Mouse (Mus musculus) embryo, embryonic 10 days (tissue): Measurements from ENCODE around the gene Olfr568.

Source experiments
- DNase-seq: peaks from one replicate; pipeline ENCODE4 v3.0.0-alpha.2; 2015; ENCODE audit warnings: low spot score

Olfr568 gene

DNA sequence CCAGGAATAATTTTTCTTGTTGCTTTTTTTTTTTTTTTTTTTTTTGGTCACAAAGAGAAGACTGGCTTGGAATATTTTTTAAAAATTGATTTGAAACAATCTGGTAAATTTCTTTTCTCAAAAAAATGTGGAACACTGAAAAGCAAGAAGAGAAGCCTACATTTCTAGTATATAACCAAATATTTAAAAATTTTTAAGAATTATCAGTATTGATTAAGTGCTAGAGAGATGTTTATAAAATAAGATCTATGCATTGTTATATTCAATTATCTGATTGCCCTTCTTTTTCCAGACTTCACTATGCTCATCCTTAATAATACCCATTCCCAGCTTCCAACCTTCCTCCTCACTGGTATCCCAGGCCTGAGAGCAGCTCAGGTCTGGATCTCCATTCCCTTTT is at the start of gene Olfr568:
Olfr568 (plus strand) TSS at position 301 of the 400 bp plus-strand sequence.
- DNase-seq, result no peak

DNA sequence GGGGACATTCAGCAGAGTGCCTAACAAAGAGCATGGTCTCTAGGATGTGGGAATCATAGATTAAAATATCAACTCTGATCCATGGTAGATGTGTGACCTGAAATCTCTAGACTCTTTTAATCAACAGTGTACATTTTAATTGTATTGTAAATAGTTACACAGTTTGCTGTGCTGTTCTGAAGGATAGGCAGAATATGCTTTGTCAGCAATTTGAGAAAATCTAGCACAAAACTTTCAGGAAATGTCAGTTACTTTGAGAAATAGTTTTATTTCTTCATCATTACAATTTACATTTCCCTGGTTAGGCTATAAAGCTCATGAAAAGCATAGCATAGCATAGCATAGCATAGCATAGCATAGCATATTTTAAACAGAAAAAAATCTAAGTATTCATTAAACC is 21.1 kb upstream of the Olfr568 start:
- no peak for DNase-seq

DNA sequence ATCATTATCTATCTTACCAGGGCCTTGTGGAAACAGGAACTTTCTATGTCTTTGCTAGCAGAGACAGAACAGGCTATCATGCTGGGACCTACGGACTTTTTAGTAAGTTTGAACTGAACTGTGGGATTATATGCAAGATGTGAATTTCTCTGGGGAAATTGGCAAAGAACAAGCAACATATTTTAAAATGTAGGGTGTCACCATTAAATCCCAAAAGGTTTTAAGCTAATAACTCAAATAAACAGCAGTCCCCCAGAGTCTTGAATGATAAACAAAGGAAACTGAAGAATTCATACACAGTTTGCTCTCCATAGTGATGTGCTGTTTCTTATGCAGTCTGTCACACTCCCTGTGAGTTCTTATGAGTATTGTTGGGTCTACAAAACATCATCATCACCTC is 18.3 kb upstream of the Olfr568 start, which contains the start of gene Olfr566:
Olfr566 (minus strand) TSS at position 101 of the 400 bp plus-strand sequence.
- no peak for DNase-seq

DNA sequence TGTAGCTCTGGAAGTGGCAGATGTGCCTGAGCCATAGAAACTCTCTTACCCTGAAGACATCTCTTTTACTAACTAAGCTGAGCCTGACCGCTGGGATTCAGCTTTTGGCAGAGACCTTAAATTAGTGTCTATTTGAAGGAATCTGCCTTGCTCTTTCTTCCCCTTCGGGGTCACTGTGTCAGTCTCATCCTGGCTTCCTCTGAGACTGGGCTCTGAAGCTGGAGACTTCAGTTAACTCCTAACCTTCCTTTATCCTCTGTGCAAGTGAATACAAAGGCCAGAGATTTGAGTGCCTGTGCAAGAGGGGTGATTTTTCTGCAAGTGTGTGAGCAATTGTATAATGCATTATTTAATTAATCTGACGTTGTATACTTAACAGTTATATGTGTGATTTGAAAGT is 13.9 kb downstream of the Olfr568 start, which contains the start of gene Olfr569:
Olfr569 (minus strand) TSS at position 101 of the 400 bp plus-strand sequence.
- DNase-seq, result no peak

DNA sequence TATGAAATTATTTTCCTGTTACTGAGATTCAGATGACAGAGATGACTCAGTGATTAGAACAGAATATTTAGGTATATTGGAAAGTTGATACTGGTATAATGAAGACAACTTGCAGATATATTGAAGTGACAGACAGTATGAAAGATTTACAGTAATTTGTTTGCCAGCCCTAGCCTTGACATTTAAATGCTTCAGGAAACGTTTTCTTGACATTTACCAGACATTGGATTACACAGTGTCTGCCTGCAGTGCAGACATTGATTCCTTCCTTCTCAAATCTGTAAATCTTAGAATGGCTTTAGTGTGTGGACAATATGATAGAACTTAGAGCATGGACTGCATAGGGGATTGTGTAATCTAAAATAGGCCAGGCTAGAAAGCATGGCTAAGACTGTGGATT is 38.3 kb downstream of the Olfr568 start:
- DNase-seq, result no peak

DNA sequence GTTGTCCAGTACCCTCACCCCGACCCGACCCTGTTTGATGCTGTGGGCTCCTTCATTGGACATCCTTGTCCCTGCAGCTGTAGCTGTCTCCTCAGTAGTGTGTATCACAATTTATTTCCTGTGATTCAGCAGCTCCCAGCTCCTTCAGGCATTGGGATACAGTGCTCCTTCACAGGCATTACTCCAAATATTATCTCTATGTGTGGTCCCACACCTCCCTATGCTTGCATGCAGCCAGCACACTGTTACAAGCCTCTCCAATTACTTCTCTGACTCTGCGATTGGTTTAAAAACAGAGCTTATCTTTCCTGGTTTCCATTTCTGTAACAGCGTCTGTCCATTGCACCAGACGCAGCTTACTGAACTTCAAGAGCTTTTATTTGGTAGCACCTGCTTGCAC is 39.5 kb downstream of the Olfr568 start:
- no peak for DNase-seq

DNA sequence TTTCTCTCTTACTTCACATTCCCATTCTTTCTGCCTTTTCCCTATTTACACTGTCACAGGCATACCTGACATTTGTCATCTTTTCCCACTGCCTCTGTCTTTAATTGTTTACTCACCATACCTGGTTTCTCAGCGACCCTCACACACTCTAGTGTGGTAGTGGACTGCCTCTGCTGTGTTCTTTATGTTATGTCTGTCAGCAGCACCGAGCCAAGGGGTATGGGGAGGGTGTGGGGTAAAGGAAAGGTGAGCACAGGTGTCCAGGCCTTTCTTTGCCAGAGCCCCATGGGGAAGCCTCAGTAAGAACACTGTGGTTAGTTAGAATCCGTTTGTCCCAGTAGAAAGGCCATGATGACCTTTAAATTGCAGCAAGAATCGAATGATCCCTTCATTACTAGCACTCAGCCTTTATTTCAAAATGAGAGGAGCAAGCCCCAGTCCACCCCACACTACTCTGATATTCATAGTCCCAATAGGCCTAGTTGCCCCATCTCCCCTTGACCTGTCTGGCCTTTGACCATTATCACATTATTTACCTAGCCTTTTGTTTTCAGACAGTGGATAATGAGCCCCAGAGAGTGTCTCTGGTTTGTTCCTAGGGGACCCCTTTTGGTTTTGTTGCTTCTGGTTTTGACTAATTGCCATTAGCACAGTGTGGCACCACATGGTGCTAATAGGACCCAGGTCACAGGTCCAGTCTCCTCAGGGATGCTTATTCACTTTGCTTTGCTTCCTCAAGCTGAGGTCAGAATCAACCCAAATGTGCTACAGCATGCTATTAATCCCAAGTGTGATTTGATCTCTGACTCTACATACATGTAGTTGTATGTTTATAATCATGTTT is 40.3 kb downstream of the Olfr568 start, which contains the start of gene Olfr571:
Olfr571 (minus strand) TSS at position 505 of the 844 bp plus-strand sequence.
- DNase-seq, result no peak

DNA sequence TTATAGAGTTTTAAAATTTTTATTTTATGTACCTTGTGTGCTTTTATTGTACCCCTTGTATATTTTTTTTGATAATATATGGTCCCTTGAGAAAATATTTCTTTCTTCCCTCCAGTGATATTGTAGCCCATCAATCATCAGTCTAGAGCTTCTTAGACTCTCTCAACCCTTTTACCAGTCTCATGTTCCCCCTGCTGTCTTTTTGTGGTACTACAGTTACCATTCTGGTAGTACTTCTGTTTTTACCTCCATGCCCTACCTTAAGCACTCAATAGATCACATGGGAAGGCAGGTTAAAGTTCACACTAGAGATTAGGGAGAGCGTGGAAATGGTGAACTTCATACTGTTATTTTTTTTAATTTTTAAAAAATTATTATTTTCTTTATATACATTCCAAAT is 42.7 kb downstream of the Olfr568 start:
- DNase-seq, result peak; percentile 76

DNA sequence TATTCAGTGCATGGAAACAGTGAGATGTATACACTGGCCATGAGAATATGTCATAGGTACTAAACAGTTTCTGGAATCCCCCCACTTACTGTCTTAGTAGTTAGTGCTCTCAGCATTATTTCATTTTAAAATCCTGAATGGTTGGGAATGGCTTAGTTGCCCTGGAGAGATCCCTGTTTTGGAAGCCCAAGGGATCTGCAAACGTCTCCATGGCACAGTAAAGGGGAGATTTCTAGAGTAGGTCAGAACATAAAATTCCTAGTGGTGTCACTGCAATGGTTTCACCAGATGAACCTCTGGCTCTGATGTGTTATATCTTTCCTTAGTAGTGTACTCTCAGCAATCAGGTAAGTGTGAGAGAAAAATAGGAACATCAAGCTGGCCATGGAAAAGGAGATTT is 47.2 kb downstream of the Olfr568 start, which contains the start of gene Olfr572:
Olfr572 (plus strand) TSS at position 301 of the 400 bp plus-strand sequence.
- no peak for DNase-seq

DNA sequence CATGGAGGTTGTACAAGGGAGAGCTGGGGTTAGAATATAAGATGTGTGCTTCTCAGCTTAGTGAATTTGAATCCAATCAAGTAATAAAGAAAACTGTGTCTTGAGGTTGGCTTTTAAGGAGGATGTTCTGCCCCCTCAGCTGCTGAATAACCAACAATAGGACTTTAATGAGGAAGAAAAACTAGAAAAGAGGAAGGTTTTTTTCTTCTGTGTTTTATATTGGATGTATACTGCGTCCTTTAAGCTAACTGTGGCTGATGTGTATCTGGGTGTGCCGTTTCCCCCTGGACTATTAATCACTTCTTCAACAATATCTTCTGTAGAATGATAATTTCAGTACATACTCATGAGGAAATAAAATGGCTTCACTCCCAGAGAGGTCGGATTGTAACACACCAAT is 50.2 kb downstream of the Olfr568 start:
- no peak for DNase-seq
